Mouse (Mus musculus) left cerebral cortex, adult 18-20 months (tissue): ENCODE results near the gene Rpp38. TPM values are rescaled to one million over a fixed set of nuclear protein-coding genes. Genes with fewer than 3 reads are reported as not detected.

Experiments used
- DNase-seq, 2 experiments: peaks; one replicate each; pipeline ENCODE4 v3.0.0; 2021 to 2022; ENCODE audit warnings: low spot score in 2 of 2, mixed read lengths in 1 of 2
- total RNA-seq, 2 experiments: library from RNA; stranded (reverse); gene quantifications; 2 replicates each; pipeline ENCODE4 v1.2.3; 2021

Rpp38 gene
- total RNA-seq, 2 experiments from 2014 or later: 7.7 to 10.4 TPM

DNA sequence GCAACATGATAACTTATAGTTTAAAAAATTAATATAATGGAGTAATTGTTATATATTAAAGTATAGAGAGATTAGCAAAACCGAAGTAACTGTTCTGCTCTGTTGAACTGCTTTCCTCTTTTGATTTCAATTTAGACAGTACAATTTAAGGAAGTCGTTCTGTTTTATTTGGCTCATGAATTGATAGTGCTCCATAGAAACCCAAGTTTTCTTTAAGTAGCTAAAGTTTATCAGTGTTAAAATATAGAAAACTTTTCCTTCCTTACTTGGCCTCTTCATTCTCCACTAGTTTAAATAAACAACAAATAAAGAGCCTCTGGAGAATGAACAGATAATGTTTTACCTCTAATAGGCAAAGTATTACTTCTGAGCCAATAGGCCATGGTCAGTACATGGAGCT, 46.2 kb downstream of the Rpp38 start:
- DNase-seq: no peak

DNA sequence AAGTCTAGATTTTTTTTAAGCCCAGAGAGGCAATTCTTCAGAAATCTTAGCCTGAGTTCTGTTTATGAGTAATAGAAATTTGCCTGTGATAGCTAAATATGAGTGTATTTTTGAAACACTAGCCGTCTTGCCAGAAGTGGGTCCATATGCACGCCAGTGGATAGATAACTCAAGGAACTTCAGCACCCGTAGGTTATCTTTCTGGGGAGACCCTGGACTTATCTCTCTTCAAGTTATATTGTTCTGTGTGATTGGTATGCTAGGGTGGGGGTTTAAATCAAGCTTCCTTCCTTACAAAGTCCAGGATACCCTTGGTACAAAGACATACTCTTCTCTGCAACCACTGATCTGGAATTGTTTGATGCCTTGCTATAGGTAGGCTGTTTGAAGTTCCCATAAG, 46.7 kb downstream of the Rpp38 start:
- no peak for DNase-seq

GRCm38 (mm10) chr2:3285181-3285530, 47.3 kb downstream of the Rpp38 start:
- DNase-seq: no peak

DNA sequence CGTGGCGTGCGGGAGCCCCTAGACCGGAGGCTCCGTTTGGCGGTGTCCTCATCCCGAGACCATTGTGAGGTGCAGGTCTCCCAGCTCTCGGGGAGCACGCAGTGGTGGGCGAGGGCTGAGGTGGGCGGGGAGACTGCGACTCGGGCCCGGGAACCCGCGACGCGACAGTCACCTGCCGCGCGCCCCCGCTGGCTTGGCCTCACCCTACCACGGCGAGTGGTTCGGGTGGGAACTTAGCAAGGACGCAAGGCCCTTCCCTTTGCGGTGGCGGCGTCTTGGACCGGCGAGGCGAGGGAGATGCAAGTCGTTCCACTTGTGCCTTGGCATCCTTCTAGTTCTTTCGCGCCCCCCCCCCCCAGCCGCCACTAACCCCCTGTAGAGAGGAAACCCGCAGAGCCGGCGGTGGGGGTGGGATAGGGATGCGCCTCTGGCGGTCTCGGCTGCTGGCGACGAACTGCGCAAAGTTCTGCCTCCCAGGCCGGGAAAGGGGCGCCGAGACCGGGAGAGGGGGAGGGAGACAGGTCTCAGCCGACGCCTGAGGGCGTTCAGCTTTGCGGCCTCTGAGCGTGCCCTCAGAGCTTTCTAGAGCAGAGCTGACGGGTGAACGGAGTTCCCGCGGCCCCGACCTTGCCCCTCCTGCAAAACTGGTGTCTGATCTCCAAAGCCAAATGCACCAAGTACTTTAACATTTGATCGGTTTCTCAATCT, 47.8 kb downstream of the Rpp38 start:
- DNase-seq: peak; percentile 45 to 73

DNA sequence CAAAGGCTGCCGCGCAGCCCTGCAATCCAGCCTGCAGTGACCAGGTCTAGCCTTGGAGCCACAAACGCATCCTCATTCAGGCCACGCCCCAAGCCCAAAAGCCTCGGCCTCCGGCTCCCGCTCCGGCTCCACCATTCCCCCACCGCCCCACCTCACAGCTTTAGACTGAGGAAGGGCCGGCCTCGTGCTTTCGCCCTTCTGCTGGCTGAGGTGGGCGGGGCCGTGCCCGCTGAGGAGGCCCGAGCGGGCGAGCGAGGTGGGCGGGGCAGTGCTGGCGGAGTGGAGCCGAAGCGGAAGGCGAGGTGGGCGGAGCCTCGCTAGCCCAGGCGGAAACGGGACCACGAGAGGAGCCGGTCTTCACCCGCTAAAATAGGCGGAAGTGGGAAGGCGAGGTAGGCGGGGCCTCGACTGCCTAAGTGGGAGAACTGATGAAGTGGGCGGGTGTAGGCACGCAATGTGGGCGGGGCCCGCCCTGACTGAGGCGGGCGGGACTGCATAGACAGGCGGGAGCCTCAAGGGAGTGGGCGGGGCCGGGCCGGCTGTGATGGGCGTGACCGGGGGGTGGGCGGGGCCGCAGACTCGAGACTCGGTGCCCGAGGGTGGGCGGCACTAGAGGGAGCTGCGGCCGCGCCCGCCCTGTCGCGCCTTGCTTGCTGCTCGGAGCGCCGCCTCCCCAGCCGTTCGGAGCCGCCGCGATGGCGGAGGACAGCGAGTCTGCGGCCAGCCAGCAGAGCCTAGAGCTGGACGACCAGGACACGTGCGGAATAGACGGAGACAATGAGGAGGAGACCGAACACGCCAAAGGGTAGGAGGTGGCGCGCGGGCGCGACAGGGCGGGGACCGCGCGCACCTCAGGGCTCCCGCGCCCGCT, 48.6 kb downstream of the Rpp38 start, which contains the start of gene Nmt2:
Gene Nmt2 (plus strand): TSS at position 611 of the 871 bp plus-strand sequence.
- peak; percentile 96 to 97 for DNase-seq

GRCm38 (mm10) chr2:3282866-3283601, 49.4 kb downstream of the Rpp38 start:
- DNase-seq: no peak

- no peak for DNase-seq
Measured at GRCm38 (mm10) chr2:3281311-3281710, 51.1 kb downstream of the Rpp38 start.

Other genes with a start within 250 kb of the Rpp38 start
- gene Fam171a1, start 218.4 kb downstream of the Rpp38 start, total RNA-seq: 10 to 100 TPM; 70.5 to 76.8 TPM
- 100 to 1,000 TPM in 1 of 2 experiments, 10 to 100 TPM in 1; 99.5 to 103 TPM for gene Nmt2, start 48.4 kb downstream of the Rpp38 start, total RNA-seq
- 1 to 10 TPM in 1 of 2 experiments, under 1 TPM in 1; 0.96 to 1.3 TPM for gene Acbd7, start 3.5 kb upstream of the Rpp38 start, total RNA-seq
- not detected for gene Olah, start 64.6 kb upstream of the Rpp38 start, total RNA-seq
- gene Meig1, start 90.0 kb upstream of the Rpp38 start, total RNA-seq: 1 to 10 TPM; 1.6 to 2.0 TPM
- 10 to 100 TPM; 10.7 to 11.9 TPM for gene Dclre1c, start 91.5 kb upstream of the Rpp38 start, total RNA-seq
- 1 to 10 TPM; 3.5 to 4.0 TPM for gene Suv39h2, start 142.4 kb upstream of the Rpp38 start, total RNA-seq
- 1 to 10 TPM; 4.2 to 4.4 TPM for gene Gm45902, start 180.1 kb upstream of the Rpp38 start, total RNA-seq
- gene Hspa14, start 180.2 kb upstream of the Rpp38 start, total RNA-seq: 10 to 100 TPM; 43.9 to 44.6 TPM
- gene Cdnf, start 180.4 kb upstream of the Rpp38 start, total RNA-seq: under 1 TPM; 0.47 to 0.53 TPM
- gene Fam107b, start 237.8 kb upstream of the Rpp38 start, total RNA-seq: 1 to 10 TPM; 7.7 to 9.3 TPM